Mouse (Mus musculus) lung, postnatal 0 days (tissue): ENCODE measurements at regions not wholly inside any gene's neighbourhood (a gene's known extent, or its start where the extent isn't known, plus 50 kb on each side); places are given as distances from the start of the nearest gene placed in this dataset.

Experiments used
- ATAC-seq: fragments of 200-750 bp; cut with Nextera tagmentation; 2 replicates; pipeline ENCODE4 v1.8.0; 2017; ENCODE audit warnings: moderate library complexity
- DNase-seq: peaks from one replicate; pipeline ENCODE4 v3.0.0-alpha.2; 2016; ENCODE audit warnings: low spot score
- H3K27ac ChIP-seq: fragments of 300-500 bp; sonication (generic); 2 replicates; pipeline ENCODE4 v1.5.1; 2014; ENCODE audit warnings: antibody characterized with exemption, mild to moderate bottlenecking, low read length, mixed read lengths
- H3K27me3 ChIP-seq: fragments of 300-500 bp; sonication (generic); replicated peaks from 2 replicates; pipeline ENCODE4 v1.6.1; 2014; ENCODE audit warnings: low read length, mixed read lengths; ENCODE audit not compliant: insufficient read depth
- H3K36me3 ChIP-seq: fragments of 300-500 bp; sonication (generic); 2 replicates; pipeline ENCODE4 v1.6.1; 2014; ENCODE audit warnings: low read length, mixed read lengths; ENCODE audit not compliant: insufficient read depth
- H3K4me1 ChIP-seq: fragments of 300-500 bp; sonication (generic); 2 replicates; pipeline ENCODE4 v1.6.1; 2014; ENCODE audit warnings: antibody characterized with exemption, low read depth, low read length, mixed read lengths; ENCODE audit not compliant: insufficient read depth
- H3K4me2 ChIP-seq: fragments of 300-500 bp; sonication (generic); replicated peaks from 2 replicates; pipeline ENCODE4 v1.6.1; 2014; ENCODE audit warnings: low read depth, mild to moderate bottlenecking, low read length, moderate library complexity, mixed read lengths
- H3K4me3 ChIP-seq: fragments of 300-500 bp; sonication (generic); 2 replicates; pipeline ENCODE4 v1.5.1; 2014; ENCODE audit warnings: low read depth, low read length
- H3K9ac ChIP-seq: fragments of 300-500 bp; sonication (generic); replicated peaks from 2 replicates; pipeline ENCODE4 v1.6.1; 2014; ENCODE audit warnings: low read depth, mild to moderate bottlenecking
- H3K9me3 ChIP-seq: fragments of 300-500 bp; sonication (generic); 2 replicates; pipeline ENCODE4 v1.6.1; 2016; ENCODE audit warnings: low read length, mixed read lengths
- CTCF ChIP-seq: IDR thresholded peaks from 2 replicates; pipeline ENCODE4 v1.5.1; 2016; ENCODE audit warnings: antibody characterized with exemption, mild to moderate bottlenecking
- EP300 ChIP-seq: IDR thresholded peaks from 2 replicates; pipeline ENCODE4 v1.6.1; 2016; ENCODE audit warnings: antibody characterized with exemption, mild to moderate bottlenecking, control low read depth
- WGBS: fragments of 180-500 bp; shearing (Covaris S2); extraction: QIAGEN DNeasy Blood & Tissue Kit; methylation state at CpG from one replicate; pipeline ENCODE4 v1.1.7; 2014; 5-methylcytosine and 5-hydroxymethylcytosine counted together

DNA sequence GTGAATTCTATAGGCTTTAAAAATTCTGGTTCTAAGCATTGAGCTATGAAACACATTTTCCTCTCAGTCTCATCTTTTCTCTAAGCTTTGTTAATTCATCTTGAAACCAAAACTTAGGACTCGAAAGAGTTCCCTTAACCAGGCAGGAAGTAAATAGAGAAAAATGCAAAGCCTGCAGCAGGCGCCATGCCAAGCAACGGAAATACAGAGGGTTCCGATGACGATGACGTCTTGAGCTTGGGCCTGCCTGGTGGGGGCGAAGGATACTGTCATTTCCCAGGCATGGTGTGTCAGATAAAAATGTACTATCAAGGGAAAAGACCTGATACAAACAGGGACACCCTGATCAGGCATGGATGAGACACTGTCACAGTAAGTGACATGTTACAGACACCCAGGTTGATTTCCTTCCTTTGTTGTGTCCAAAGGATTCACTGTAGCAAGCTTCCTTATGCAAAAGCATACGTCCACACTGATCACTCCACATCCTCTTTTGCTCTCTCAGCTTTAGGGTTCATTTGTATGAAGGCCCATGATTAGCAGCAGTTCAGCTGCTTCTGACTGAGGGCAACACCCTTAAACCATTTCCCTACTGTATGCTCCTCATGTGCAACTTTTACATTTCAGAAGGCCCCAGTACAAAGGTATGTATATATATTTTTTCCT lies 135.0 kb downstream of the Cemip2 start:
- peak overlapping the region; percentile 48 for H3K27ac ChIP-seq
- H3K27me3 ChIP-seq = no peaks in the 10 kb centered on the region
- H3K36me3 ChIP-seq = no peaks in the 10 kb centered on the region
- 39% methylated on average over 8 of the region's 8 CpGs for WGBS
- ATAC-seq (peak; percentile 83), DNase-seq (peak; percentile 78)
- no peak overlapping the region for H3K4me3 ChIP-seq
- H3K9ac ChIP-seq = no peak overlapping the region
- H3K4me2 ChIP-seq = no peak overlapping the region
- no peaks in the 10 kb centered on the region; the same call in 1 of the 2 replicates for H3K4me1 ChIP-seq
- H3K9me3 ChIP-seq = no peaks in the 10 kb centered on the region
- TF ChIP-seq CTCF (no peak), EP300 (peak; percentile 97)

DNA sequence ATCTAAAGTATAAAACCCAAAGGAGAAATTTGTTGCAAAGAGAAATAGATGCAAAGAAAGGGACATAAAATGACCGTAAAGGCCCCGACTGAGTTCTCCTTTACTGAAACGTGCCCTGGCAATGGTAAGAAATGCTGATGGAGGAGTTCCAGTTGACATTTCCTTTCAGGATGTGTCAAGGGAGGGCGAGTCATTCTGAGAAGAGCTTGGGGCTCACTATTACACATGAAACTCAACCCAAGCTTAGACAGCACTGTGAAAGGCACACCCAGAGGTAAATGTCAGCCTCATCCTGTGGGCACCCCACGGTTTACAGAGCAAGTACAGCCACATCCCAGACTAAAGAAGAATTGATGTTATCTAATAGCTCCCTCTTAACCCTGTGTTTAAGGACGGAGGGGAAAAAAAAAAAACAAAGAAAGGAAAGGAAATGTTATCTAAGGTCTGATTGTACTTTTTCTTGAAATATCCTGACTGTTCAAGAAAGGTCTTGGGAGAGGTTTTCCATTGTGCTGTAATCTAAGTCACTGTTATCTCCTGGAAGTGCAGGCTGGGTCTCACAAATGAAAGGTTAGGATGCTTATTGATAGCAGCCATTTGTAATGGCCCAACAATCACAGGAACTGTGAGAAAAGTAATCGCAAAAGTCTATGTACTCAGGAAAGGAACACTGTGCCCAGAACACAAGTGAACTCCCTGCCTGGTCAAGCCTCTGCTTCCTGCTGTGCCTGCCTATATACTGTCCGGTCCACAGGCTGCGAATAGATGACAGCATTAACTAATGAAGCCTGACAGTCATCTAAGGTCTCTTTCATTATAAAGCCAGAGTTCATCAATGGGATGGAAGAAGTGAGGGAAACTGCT lies 135.8 kb downstream of the Cemip2 start:
- ATAC-seq = peak; percentile 87

DNA sequence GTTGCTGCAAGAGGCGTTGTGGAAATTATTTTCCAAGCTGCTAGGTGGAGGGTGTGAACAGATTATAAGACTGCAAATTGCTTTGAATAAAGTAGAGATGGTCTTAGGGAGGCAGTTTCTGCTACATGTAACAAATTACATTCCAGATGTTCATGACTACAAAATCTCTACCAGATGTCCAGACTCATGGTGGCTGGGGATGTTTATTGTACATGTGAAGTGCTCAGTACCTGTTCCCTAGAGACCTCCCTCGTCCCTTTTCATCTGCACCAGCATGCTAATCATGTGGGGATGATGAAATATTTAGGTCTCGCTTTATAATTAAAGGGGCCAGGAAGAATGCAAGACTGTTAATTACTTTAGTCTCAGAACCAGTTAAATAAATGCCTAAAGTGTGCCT lies 136.5 kb downstream of the Cemip2 start:
- Histone ChIP-seq H3K36me3 (no peaks in the 10 kb centered on the region), H3K4me2 (no peak overlapping the region), H3K4me3 (no peak overlapping the region), H3K9me3 (no peaks in the 10 kb centered on the region), H3K9ac (no peak overlapping the region), H3K4me1 (no peaks in the 10 kb centered on the region; the same call in 1 of the 2 replicates), H3K27ac (0 out of 2 replicates have a peak overlapping the region, but pooled peaks have one; percentile 38), H3K27me3 (no peaks in the 10 kb centered on the region)
- WGBS = 66% methylated on average over 3 of the region's 3 CpGs
- DNase-seq = no peak
- TF ChIP-seq EP300 (no peak), CTCF (no peak)
- ATAC-seq = no peak

More for the DNA sequence above, 135.8 kb downstream of the Cemip2 start:
- WGBS = 44% methylated on average over 9 of the region's 9 CpGs
- H3K27ac ChIP-seq = peak overlapping the region; percentile 48
- no peaks in the 10 kb centered on the region for H3K36me3 ChIP-seq
- no peak overlapping the region for H3K4me3 ChIP-seq
- no peaks in the 10 kb centered on the region for H3K27me3 ChIP-seq
- no peak overlapping the region for H3K4me2 ChIP-seq
- H3K9ac ChIP-seq = no peak overlapping the region
- H3K4me1 ChIP-seq = no peaks in the 10 kb centered on the region; the same call in 1 of the 2 replicates
- H3K9me3 ChIP-seq = no peaks in the 10 kb centered on the region
- DNase-seq = peak; percentile 65
- TF ChIP-seq CTCF (no peak), EP300 (peak; percentile 93)

DNA sequence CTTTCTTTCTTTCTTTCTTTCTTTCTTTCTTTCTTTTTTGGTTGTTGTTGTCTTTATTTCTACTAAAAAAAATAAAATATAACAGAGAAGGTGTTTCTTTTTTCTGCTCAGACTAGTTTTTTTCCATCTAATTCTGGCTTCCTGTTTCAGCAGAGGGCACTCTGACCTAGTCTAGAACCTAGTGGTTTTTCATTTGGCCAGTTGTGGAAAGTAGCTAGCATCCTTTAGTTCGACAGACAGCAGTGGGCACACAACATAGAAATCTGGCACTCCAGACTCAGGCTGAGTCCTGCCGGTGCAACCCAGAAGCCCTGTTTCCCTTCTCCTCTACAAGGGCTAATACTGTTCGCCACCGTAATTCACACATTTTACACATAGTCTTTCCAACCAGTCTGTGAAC lies 140.0 kb downstream of the Cemip2 start:
- H3K4me2 ChIP-seq = no peak overlapping the region
- DNase-seq (no peak), ATAC-seq (no peak)
- H3K27ac ChIP-seq = no peak overlapping the region
- H3K9me3 ChIP-seq = no peaks in the 10 kb centered on the region
- WGBS = 75% methylated on average over 4 of the region's 4 CpGs
- H3K36me3 ChIP-seq = no peaks in the 10 kb centered on the region
- TF ChIP-seq CTCF (no peak), EP300 (no peak)
- H3K4me1 ChIP-seq = no peaks in the 10 kb centered on the region
- H3K9ac ChIP-seq = no peak overlapping the region
- no peak overlapping the region for H3K4me3 ChIP-seq
- H3K27me3 ChIP-seq = no peaks in the 10 kb centered on the region

DNA sequence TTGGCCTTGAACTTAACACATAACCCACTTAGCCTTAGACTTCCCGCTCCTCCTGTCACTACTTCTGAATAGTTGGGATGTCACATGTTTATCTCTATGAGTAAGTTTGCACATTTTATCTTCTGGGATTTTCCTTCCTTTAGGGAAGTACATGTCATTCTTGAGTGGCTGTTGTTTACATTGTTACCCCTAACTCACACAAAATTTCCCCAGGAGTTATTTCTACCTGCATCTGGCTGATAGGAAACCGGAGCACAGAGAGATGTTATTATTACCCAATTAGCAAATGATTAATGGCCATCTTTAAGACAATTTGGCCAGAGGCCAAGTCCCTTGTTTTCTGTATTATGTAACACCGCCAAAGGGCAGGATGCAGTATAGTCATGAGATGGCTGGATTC lies 140.9 kb downstream of the Cemip2 start:
- whole genome bisulfite sequencing = 37% methylated on average over 3 of the region's 3 CpGs
- DNase-seq (peak; percentile 53), ATAC-seq (peak; percentile 61)
- Histone ChIP-seq H3K4me1 (no peaks in the 10 kb centered on the region), H3K27ac (no peak overlapping the region), H3K27me3 (no peaks in the 10 kb centered on the region), H3K4me2 (no peak overlapping the region), H3K4me3 (no peak overlapping the region), H3K36me3 (no peaks in the 10 kb centered on the region), H3K9ac (no peak overlapping the region), H3K9me3 (no peaks in the 10 kb centered on the region)
- TF ChIP-seq CTCF = no peak
- peak; percentile 90 for TF ChIP-seq EP300

DNA sequence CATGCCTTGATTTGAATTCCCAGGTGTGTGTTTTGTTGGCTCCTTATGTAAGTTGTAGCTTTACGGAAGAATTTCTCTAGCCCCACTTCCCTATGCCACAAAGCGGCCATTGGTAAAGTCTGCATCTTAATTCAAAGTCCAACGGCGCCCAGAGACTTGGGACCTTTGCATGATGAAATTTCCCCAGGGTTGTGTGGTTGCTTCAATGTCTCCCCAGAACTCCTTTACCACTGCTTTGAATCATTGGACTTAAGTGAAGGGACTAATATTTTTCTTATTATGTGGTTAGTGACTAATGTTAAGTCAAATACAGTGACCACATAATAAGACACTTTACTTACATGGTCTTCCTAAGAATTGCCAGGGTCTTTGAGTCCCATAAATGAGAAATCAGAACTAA lies 162.0 kb downstream of the Cemip2 start:
- Histone ChIP-seq H3K36me3 (no peaks in the 10 kb centered on the region), H3K9me3 (no peaks in the 10 kb centered on the region), H3K4me3 (no peak overlapping the region), H3K27me3 (no peaks in the 10 kb centered on the region), H3K27ac (no peak overlapping the region), H3K4me1 (no peaks in the 10 kb centered on the region), H3K9ac (no peak overlapping the region), H3K4me2 (no peak overlapping the region)
- DNase-seq = no peak
- 91% methylated on average over 4 of the region's 4 CpGs for whole genome bisulfite sequencing
- ATAC-seq = no peak
- no peak for TF ChIP-seq EP300
- no peak for TF ChIP-seq CTCF
